In the genomic region with DNA sequence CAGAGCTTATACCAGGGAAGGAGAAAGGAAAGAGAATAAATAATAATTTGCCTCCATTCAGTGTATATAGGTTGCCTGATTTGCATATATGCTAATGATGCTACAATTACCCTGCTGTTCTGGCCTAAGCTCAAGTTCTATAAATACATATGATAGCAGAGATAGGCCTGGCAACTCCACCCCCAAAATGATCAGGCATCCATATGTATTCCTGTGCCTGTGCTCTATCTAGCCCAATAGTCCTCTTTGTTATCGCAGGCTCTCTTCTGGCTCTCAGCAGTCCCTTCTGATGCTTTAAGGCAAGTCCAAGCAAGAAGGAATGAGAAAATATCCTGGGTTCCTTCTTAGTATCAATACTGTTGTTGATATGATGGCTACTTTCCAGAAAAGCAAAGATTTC, we compare ENCODE assay signal across 15 mouse cellular contexts. TPM values are rescaled to one million over a fixed set of nuclear protein-coding genes. Genes with fewer than 3 reads are reported as not detected.
DNase-seq lines count a peak whose midpoint lies in the region; ATAC-seq and TF ChIP-seq lines count a peak whose summit lies in the region.
"Had no signal": no experiment of that assay in that cellular context is flagged by ENCODE, and none has a peak within 500 bp of the region (broad histone marks: within the 10 kb centered on the region; RNA-seq: fewer than 3 reads in every experiment).

No protein-coding gene starts in this region.

- H3K9me3 ChIP-seq in hindbrain, embryonic 12.5 days (replicated peaks): no peaks in the 10 kb centered on the region
- H3K9me3 ChIP-seq in midbrain, postnatal 0 days (ENCODE audit: low read length): no peaks in the 10 kb centered on the region
- H3K9me3 ChIP-seq: limb, embryonic 15.5 days had no signal

- H3K36me3 ChIP-seq in hindbrain, embryonic 12.5 days: no peaks in the 10 kb centered on the region
- H3K36me3 ChIP-seq in midbrain, postnatal 0 days (ENCODE audit: insufficient read depth, low read length): no peaks in the 10 kb centered on the region
- H3K36me3 ChIP-seq: limb, embryonic 15.5 days had no signal

- no peak for TF ChIP-seq CTCF in cortical plate, adult 2 months (IDR thresholded peaks at IDR 0.05; ENCODE audit: extremely low read depth, insufficient read depth, low read length)
- no peak for TF ChIP-seq CTCF in midbrain, postnatal 0 days (IDR thresholded peaks at IDR 0.05)

- H3K27me3 ChIP-seq in hindbrain, embryonic 12.5 days: peaks cover 91% of the 10 kb centered on the region
- peaks cover 18% of the 10 kb centered on the region; the same call in 1 of the 2 replicates for H3K27me3 ChIP-seq in midbrain, postnatal 0 days (ENCODE audit: insufficient read depth, low read length)

- peak overlapping the region; percentile 64 for H3K4me2 ChIP-seq in hindbrain, embryonic 12.5 days (replicated peaks)
- H3K4me2 ChIP-seq in midbrain, postnatal 0 days (ENCODE audit: low read depth, low read length, poor library complexity, severe bottlenecking): no peak overlapping the region
- H3K4me2 ChIP-seq: limb, embryonic 15.5 days had no signal

- peak; percentile 4 to 24 for DNase-seq in cerebellum, adult 18-20 months
- no peak for DNase-seq in cerebellum, adult 9-11 months
- DNase-seq in midbrain, postnatal 0 days (ENCODE audit: low spot score): peak; percentile 50
- no peak for DNase-seq in ovary, postnatal 36 days (ENCODE audit: low spot score)
- no peak for DNase-seq in yolk sac, embryonic 10.5 days (ENCODE audit: low spot score)
- DNase-seq in urinary bladder, postnatal 25 days (ENCODE audit: low spot score): no peak
- DNase-seq: adrenal gland, adult 2 months; gastrocnemius, postnatal 10 days; kidney, postnatal 14 days had no signal

- peak overlapping the region; percentile 54 for H3K9ac ChIP-seq in hindbrain, embryonic 12.5 days
- 0 out of 2 replicates have a peak overlapping the region, but pooled peaks have one; percentile 36 for H3K9ac ChIP-seq in midbrain, postnatal 0 days (replicated peaks; ENCODE audit: low read length, poor library complexity, severe bottlenecking)
- H3K9ac ChIP-seq: limb, embryonic 15.5 days had no signal

- peak overlapping the region; percentile 50; the same call in 1 of the 2 replicates for H3K27ac ChIP-seq in cortical plate, adult 2 months (ENCODE audit: insufficient read depth, low read length)
- peak overlapping the region; percentile 97 for H3K27ac ChIP-seq in hindbrain, embryonic 12.5 days
- peak overlapping the region; percentile 93 for H3K27ac ChIP-seq in midbrain, postnatal 0 days (ENCODE audit: low read depth, low read length)
- H3K27ac ChIP-seq: limb, embryonic 15.5 days had no signal

- TF ChIP-seq POLR2A in cortical plate, adult 2 months (IDR thresholded peaks at IDR 0.05; ENCODE audit: extremely low read depth, insufficient read depth, low read length): peak; percentile 32; the same call in 1 of the 2 replicates

- 7% methylated on average over 1 of the region's 1 CpGs for WGBS in hindbrain, embryonic 12.5 days
- 23% methylated on average over 1 of the region's 1 CpGs for WGBS in midbrain, postnatal 0 days

- no peak overlapping the region for H3K4me3 ChIP-seq in cortical plate, adult 2 months (ENCODE audit: insufficient read depth, low read length)
- no peak overlapping the region for H3K4me3 ChIP-seq in hindbrain, embryonic 12.5 days
- no peak overlapping the region for H3K4me3 ChIP-seq in midbrain, postnatal 0 days (ENCODE audit: low read depth, low read length)
- H3K4me3 ChIP-seq: limb, embryonic 15.5 days had no signal

- ATAC-seq in hindbrain, embryonic 12.5 days (ENCODE audit: low FRiP score): no peak
- ATAC-seq in midbrain, postnatal 0 days (ENCODE audit: low FRiP score): no peak
- ATAC-seq: inflammation-experienced regulatory T-cells, adult 6 months had no signal

- H3K4me1 ChIP-seq in cortical plate, adult 2 months (ENCODE audit: control insufficient read depth, insufficient read depth, low read length): peaks cover 3% of the 10 kb centered on the region; the same call in 1 of the 2 replicates
- peaks cover 58% of the 10 kb centered on the region for H3K4me1 ChIP-seq in hindbrain, embryonic 12.5 days
- H3K4me1 ChIP-seq in midbrain, postnatal 0 days (ENCODE audit: insufficient read depth, low read length): peaks cover under 1% of the 10 kb centered on the region; the same call in 1 of the 2 replicates

RNA-seq across cellular contexts. Expression of gene Rhbg, which starts 49.8 kb away (rescaled TPM):
- polyA plus RNA-seq in cortical plate, adult 2 months (2012; rRNA removed): not detected in 2 replicates
- 0.23 and 0.25 TPM in 2 replicates for polyA plus RNA-seq in hindbrain, embryonic 12.5 days (2016; fragmentation: Nextera tagmentation; extraction: Ambion mirVana)
- total RNA-seq in midbrain, postnatal 0 days (2014; rRNA removed): 0.94 and 1.0 TPM in 2 replicates
- polyA plus RNA-seq in midbrain, postnatal 0 days (2015; fragmentation: Nextera tagmentation; extraction: Ambion mirVana): 0.21 and 0.41 TPM in 2 replicates
- total RNA-seq: gastrocnemius, postnatal 10 days; left cerebral cortex, adult 8-10 months had no signal
- polyA plus RNA-seq: heart, embryonic 14.5 days; inflammation-experienced regulatory T-cells, adult 6 months had no signal

Comparison
In these comparisons a context has a peak if more than half of its experiments do, and no peak if none do; other contexts are left out.
1. DNase-seq: peak in cerebellum, adult 18-20 months (2 of 2) and midbrain, postnatal 0 days (single experiment); none in cerebellum, adult 9-11 months (single experiment), ovary, postnatal 36 days (single experiment), yolk sac, embryonic 10.5 days (single experiment) and urinary bladder, postnatal 25 days (single experiment).
2. Peak in every context shown above with its lines, with median percentiles within 50 percentile points of each other: H3K27ac ChIP-seq.